Mouse (Mus musculus) embryonic fibroblast, embryonic 13.5 days (primary cell): ENCODE data around the gene Ddhd1. TPM values are rescaled to one million over a fixed set of nuclear protein-coding genes. Genes with fewer than 3 reads are reported as not detected.

Experiments used
- H3K27ac ChIP-seq: 2 replicates; pipeline ENCODE4 v1.5.1; 2012; ENCODE audit warnings: low read length, control low read depth, inconsistent platforms; ENCODE audit not compliant: insufficient read depth
- H3K4me1 ChIP-seq: 2 replicates; pipeline ENCODE4 v1.6.1; 2011; ENCODE audit warnings: low read length; ENCODE audit not compliant: control insufficient read depth, insufficient read depth
- H3K4me3 ChIP-seq: 2 replicates; pipeline ENCODE4 v1.5.1; 2011; ENCODE audit warnings: mild to moderate bottlenecking, control low read depth, low read length; ENCODE audit not compliant: insufficient read depth
- CTCF ChIP-seq: IDR thresholded peaks from 2 replicates; pipeline ENCODE4 v1.5.1; 2011; ENCODE audit warnings: mild to moderate bottlenecking, control low read depth, low read length, moderate library complexity, borderline replicate concordance; ENCODE audit not compliant: insufficient read depth
- POLR2A ChIP-seq: IDR thresholded peaks from 2 replicates; pipeline ENCODE4 v1.6.1; 2011; ENCODE audit warnings: low read depth, mild to moderate bottlenecking, control low read depth, low read length, moderate library complexity
- polyA plus RNA-seq: library from polyadenylated mRNA; stranded (reverse); fragments of >200 nt; gene quantifications from 2 replicates; pipeline ENCODE4 v1.2.4, GENCODE M21; 2011; ENCODE audit warnings: low read depth; ENCODE audit not compliant: missing spikeins, insufficient read length

The Ddhd1 gene
- polyA plus RNA-seq, 1 experiment: 23.6 TPM

DNA sequence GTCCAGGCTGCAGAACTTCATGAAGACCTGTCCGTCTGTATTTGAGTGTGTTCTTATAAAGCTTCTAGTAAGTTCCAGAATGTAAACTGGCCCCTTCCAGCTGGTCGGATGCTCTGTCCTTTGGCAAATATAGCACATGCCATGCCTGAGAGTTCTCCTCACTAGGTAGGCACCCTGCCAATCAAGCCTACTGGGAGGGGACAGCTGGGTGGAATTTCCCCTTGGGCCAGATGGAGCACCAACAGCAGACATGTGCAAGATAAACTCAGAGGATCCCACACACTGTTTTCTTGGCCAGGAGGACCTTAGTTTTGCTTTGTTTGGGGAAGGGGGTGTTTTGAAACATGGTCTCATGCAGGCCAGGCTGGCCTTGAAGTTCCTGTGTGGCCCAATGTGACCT is 104.1 kb downstream of the Ddhd1 start:
- Histone ChIP-seq H3K4me3 (no peak overlapping the region), H3K27ac (no peak overlapping the region), H3K4me1 (peaks cover 3% of the 10 kb centered on the region; the same call in 1 of the 2 replicates)
- TF ChIP-seq CTCF: no peak
- no peak for TF ChIP-seq POLR2A

GRCm38 (mm10) chr14:45552431-45552830 is 105.5 kb downstream of the Ddhd1 start:
- Histone ChIP-seq H3K4me1 (peaks cover 3% of the 10 kb centered on the region; the same call in 1 of the 2 replicates), H3K27ac (no peak overlapping the region), H3K4me3 (no peak overlapping the region)
- TF ChIP-seq POLR2A: no peak

GRCm38 (mm10) chr14:45551121-45551768 is 106.7 kb downstream of the Ddhd1 start:
- no peak overlapping the region for H3K4me3 ChIP-seq
- TF ChIP-seq POLR2A: no peak
- no peak for TF ChIP-seq CTCF

GRCm38 (mm10) chr14:45550010-45550647 is 107.8 kb downstream of the Ddhd1 start:
- TF ChIP-seq POLR2A (no peak), CTCF (no peak)
- Histone ChIP-seq H3K27ac (no peak overlapping the region), H3K4me3 (no peak overlapping the region), H3K4me1 (peaks cover 3% of the 10 kb centered on the region; the same call in 1 of the 2 replicates)

More at GRCm38 (mm10) chr14:45551121-45551768, 106.7 kb downstream of the Ddhd1 start:
- no peak overlapping the region for H3K27ac ChIP-seq
- H3K4me1 ChIP-seq: peaks cover 3% of the 10 kb centered on the region; the same call in 1 of the 2 replicates

GRCm38 (mm10) chr14:45548118-45548517 is 109.8 kb downstream of the Ddhd1 start:
- H3K4me3 ChIP-seq: no peak overlapping the region
- no peak overlapping the region for H3K27ac ChIP-seq
- peaks cover 3% of the 10 kb centered on the region; the same call in 1 of the 2 replicates for H3K4me1 ChIP-seq
- TF ChIP-seq POLR2A (no peak), CTCF (0 out of 2 replicates have a peak, but pooled peaks have one; percentile 3)

- H3K4me3 ChIP-seq: no peak overlapping the region
- TF ChIP-seq POLR2A: no peak
- no peak overlapping the region for H3K27ac ChIP-seq
- H3K4me1 ChIP-seq: no peaks in the 10 kb centered on the region
Measured at GRCm38 (mm10) chr14:45544905-45545304, 113.0 kb downstream of the Ddhd1 start.

DNA sequence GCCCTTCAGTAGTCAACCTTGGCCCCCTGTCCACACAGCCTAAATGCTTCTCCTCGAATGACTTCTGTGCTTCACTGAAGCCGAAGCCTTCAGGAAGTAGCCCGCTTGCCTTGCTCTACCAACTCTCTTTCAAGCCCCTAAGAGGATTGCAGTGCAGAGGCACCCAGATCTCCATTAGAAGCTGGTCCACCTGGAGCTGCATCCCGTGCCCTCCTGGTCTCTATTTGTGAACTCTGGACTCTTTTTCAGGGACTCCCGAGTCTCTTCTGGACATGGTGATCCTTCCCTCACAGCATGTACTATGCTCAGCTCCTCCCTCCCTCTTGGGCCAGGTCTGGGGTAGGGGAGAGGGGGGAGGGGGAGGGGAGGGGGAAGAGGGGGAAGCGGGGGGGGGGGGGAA is 113.9 kb downstream of the Ddhd1 start:
- Histone ChIP-seq H3K27ac (no peak overlapping the region), H3K4me3 (no peak overlapping the region), H3K4me1 (no peaks in the 10 kb centered on the region)
- no peak for TF ChIP-seq CTCF
- no peak for TF ChIP-seq POLR2A

DNA sequence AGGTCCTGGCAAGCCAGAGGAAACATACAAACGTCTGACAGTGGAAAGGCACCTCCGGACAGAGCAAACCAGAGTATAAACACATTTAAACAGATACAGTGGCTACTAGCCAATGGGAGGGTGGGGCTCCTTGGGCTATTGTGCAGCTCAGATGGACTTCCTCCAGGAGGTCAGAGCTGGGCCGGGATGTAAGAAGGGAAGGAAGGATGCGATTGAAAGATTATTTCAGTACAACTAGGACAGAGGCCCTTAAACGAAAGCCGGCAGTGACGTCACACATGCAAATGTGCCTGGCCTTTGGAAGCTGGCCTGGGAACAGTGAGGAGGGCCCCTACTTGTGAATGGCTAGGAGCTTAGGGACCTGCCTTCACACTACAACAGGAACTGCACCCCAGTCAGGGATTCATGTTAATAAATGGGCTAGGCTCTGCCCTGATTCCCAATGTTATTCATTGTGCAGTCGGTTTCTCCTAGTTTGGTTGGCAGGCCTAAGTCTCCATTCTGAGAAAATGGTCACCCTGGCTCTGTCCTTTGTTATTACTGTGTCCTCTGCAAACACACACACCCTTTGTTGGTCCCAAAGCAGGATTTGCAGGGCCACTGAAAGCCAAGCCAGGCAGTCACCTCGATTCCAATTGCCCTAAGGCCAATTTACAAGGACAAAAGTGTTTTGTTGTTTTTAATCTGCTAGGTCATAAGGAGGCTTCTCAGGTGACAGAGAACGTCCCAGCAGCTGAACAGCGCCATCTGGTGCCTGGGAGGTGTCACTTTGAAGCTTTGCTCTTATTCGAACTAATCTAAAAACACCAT is 118.1 kb downstream of the Ddhd1 start:
- peak; percentile 69; the same call in 1 of the 2 replicates for TF ChIP-seq CTCF
- TF ChIP-seq POLR2A: no peak
- Histone ChIP-seq H3K4me1 (no peaks in the 10 kb centered on the region), H3K27ac (no peak overlapping the region), H3K4me3 (no peak overlapping the region)

Other genes starting within 250 kb of the Ddhd1 start
- gene Fermt2, start 128.0 kb downstream of the Ddhd1 start, polyA plus RNA-seq: 244 and 317 TPM in 2 replicates